Comparison of ENCODE assay signal across 21 mouse cellular contexts in genomic region chr17:65805966-65806365, GRCm38 (mm10). TPM values are rescaled to one million over a fixed set of nuclear protein-coding genes. Genes with fewer than 3 reads are reported as not detected.
A peak's percentile ranks its signal among the peaks of the same experiment; 100 is the strongest.
DNase-seq lines count a peak whose midpoint lies in the region; ATAC-seq and TF ChIP-seq lines count a peak whose summit lies in the region.
"Had no signal": no experiment of that assay in that cellular context is flagged by ENCODE, and none has a peak within 500 bp of the region (broad histone marks: within the 10 kb centered on the region; RNA-seq: fewer than 3 reads in every experiment).

No protein-coding gene starts in this region.

- DNase-seq in forebrain, postnatal 0 days = no peak
- peak; percentile 13 to 16 for DNase-seq in gastrocnemius, adult 8-10 months (ENCODE audit: low spot score in 2 of 2)
- DNase-seq in gastrocnemius, postnatal 4 days (ENCODE audit: low spot score in 2 of 2) = no peak
- DNase-seq in layer of hippocampus, adult 2 months (ENCODE audit: low spot score in 2 of 2) = no peak
- no peak for DNase-seq in layer of hippocampus, adult 8-10 months (ENCODE audit: low spot score in 2 of 2)
- DNase-seq in spleen, postnatal 14 days (ENCODE audit: low spot score in 2 of 2) = no peak
- DNase-seq: adrenal gland, postnatal 25 days; cerebellum, adult 2 months; cerebellum, postnatal 14 days; embryo, embryonic 11 days; kidney, adult 18-20 months had no signal

- no peak overlapping the region for H3K4me3 ChIP-seq in forebrain, embryonic 12.5 days (replicated peaks)
- no peak overlapping the region for H3K4me3 ChIP-seq in forebrain, postnatal 0 days (ENCODE audit: low read depth, low read length)
- no peak overlapping the region for H3K4me3 ChIP-seq in layer of hippocampus, adult 2 months
- H3K4me3 ChIP-seq in olfactory bulb, adult 2 months (ENCODE audit: insufficient read depth, low read depth, low read length) = no peak overlapping the region
- H3K4me3 ChIP-seq: embryonic facial prominence, embryonic 15.5 days; erythroblast, embryonic 14.5 days; forebrain, embryonic 10.5 days; forebrain, embryonic 15.5 days; heart, embryonic 15.5 days; hindbrain, embryonic 10.5 days; intestine, embryonic 15.5 days had no signal

- peaks cover 16% of the 10 kb centered on the region for H3K36me3 ChIP-seq in forebrain, embryonic 12.5 days (replicated peaks)
- peaks cover 2% of the 10 kb centered on the region; the same call in 1 of the 2 replicates for H3K36me3 ChIP-seq in forebrain, postnatal 0 days (ENCODE audit: insufficient read depth)

- H3K4me2 ChIP-seq in forebrain, embryonic 12.5 days = no peak overlapping the region
- H3K4me2 ChIP-seq in forebrain, postnatal 0 days (ENCODE audit: low read depth) = no peak overlapping the region
- H3K4me2 ChIP-seq: embryonic facial prominence, embryonic 15.5 days; forebrain, embryonic 15.5 days; heart, embryonic 15.5 days; hindbrain, embryonic 14.5 days; intestine, embryonic 15.5 days had no signal

- ATAC-seq in forebrain, embryonic 12.5 days (ENCODE audit: low FRiP score) = no peak
- no peak for ATAC-seq in forebrain, postnatal 0 days
- ATAC-seq: forebrain, embryonic 15.5 days; intestine, embryonic 15.5 days had no signal

- 0 out of 2 replicates have a peak overlapping the region, but pooled peaks have one; percentile 5 for H3K27ac ChIP-seq in forebrain, embryonic 12.5 days
- H3K27ac ChIP-seq in forebrain, postnatal 0 days (ENCODE audit: low read depth, low read length) = no peak overlapping the region
- peak overlapping the region; percentile 65; the same call in 1 of the 2 replicates for H3K27ac ChIP-seq in layer of hippocampus, adult 2 months
- 0 out of 2 replicates have a peak overlapping the region, but pooled peaks have one; percentile 2 for H3K27ac ChIP-seq in olfactory bulb, adult 2 months (ENCODE audit: insufficient read depth, low read depth, low read length)
- H3K27ac ChIP-seq: embryonic facial prominence, embryonic 15.5 days; forebrain, embryonic 10.5 days; forebrain, embryonic 15.5 days; heart, embryonic 15.5 days; hindbrain, embryonic 10.5 days; hindbrain, embryonic 14.5 days; intestine, embryonic 15.5 days had no signal

- TF ChIP-seq POLR2A in olfactory bulb, adult 2 months (IDR thresholded peaks at IDR 0.05; ENCODE audit: insufficient read depth, low read depth, low read length) = no peak

- no peaks in the 10 kb centered on the region for H3K9me3 ChIP-seq in forebrain, embryonic 12.5 days
- H3K9me3 ChIP-seq in forebrain, postnatal 0 days (ENCODE audit: low read length) = no peaks in the 10 kb centered on the region
- H3K9me3 ChIP-seq: embryonic facial prominence, embryonic 15.5 days; forebrain, embryonic 10.5 days; forebrain, embryonic 15.5 days; heart, embryonic 15.5 days; hindbrain, embryonic 10.5 days; intestine, embryonic 15.5 days had no signal

- 80% methylated on average over 4 of the region's 4 CpGs for WGBS in forebrain, embryonic 12.5 days
- 80% methylated on average over 4 of the region's 4 CpGs for WGBS in forebrain, postnatal 0 days
- WGBS in olfactory bulb, adult 2 months = 50% methylated on average over 4 of the region's 4 CpGs

- no peaks in the 10 kb centered on the region for H3K4me1 ChIP-seq in forebrain, embryonic 12.5 days
- H3K4me1 ChIP-seq in forebrain, postnatal 0 days (ENCODE audit: insufficient read depth) = no peaks in the 10 kb centered on the region
- peaks cover 10% of the 10 kb centered on the region for H3K4me1 ChIP-seq in olfactory bulb, adult 2 months (ENCODE audit: control insufficient read depth, insufficient read depth, low read length)
- H3K4me1 ChIP-seq: embryonic facial prominence, embryonic 15.5 days; forebrain, embryonic 10.5 days; forebrain, embryonic 15.5 days; hindbrain, embryonic 10.5 days had no signal

- no peaks in the 10 kb centered on the region for H3K27me3 ChIP-seq in forebrain, embryonic 12.5 days
- H3K27me3 ChIP-seq in forebrain, postnatal 0 days (ENCODE audit: insufficient read depth, low read length) = no peaks in the 10 kb centered on the region
- H3K27me3 ChIP-seq: embryonic facial prominence, embryonic 15.5 days; forebrain, embryonic 15.5 days; heart, embryonic 15.5 days; intestine, embryonic 15.5 days had no signal

- no peak overlapping the region for H3K9ac ChIP-seq in forebrain, embryonic 12.5 days
- H3K9ac ChIP-seq in forebrain, postnatal 0 days = no peak overlapping the region
- H3K9ac ChIP-seq: embryonic facial prominence, embryonic 15.5 days; forebrain, embryonic 15.5 days; heart, embryonic 15.5 days; hindbrain, embryonic 14.5 days; intestine, embryonic 15.5 days had no signal

- TF ChIP-seq CTCF in forebrain, postnatal 0 days (IDR thresholded peaks at IDR 0.05; ENCODE audit: low read depth) = no peak
- TF ChIP-seq CTCF in layer of hippocampus, adult 2 months (conservative IDR thresholded peaks at IDR 0.05) = no peak
- no peak for TF ChIP-seq CTCF in olfactory bulb, adult 2 months (IDR thresholded peaks at IDR 0.05; ENCODE audit: insufficient read depth, low read depth, low read length)

RNA-seq across cellular contexts. Expression of gene Ppp4r1, which starts 23.6 kb away (rescaled TPM):
- polyA plus RNA-seq in forebrain, embryonic 12.5 days (2016; fragmentation: Nextera tagmentation; extraction: Ambion mirVana) = 56.9 and 59.3 TPM in 2 replicates
- total RNA-seq in forebrain, postnatal 0 days (2014; rRNA removed) = 51.0 and 59.2 TPM in 2 replicates
- 20.7 and 28.7 TPM in 2 replicates for polyA plus RNA-seq in forebrain, postnatal 0 days (2015; fragmentation: Nextera tagmentation; extraction: Ambion mirVana)
- total RNA-seq in gastrocnemius, adult 8-10 months (2022) = 10 to 100 TPM; 19.7 to 25.4 (median 22.0) TPM
- 10 to 100 TPM; 52.3 to 57.5 TPM for total RNA-seq in gastrocnemius, postnatal 4 days (2021)
- 10 to 100 TPM; 32.3 to 35.1 TPM for total RNA-seq in layer of hippocampus, adult 2 months (2021)
- 10 to 100 TPM; 35.6 to 40.9 (median 37.7) TPM for total RNA-seq in layer of hippocampus, adult 8-10 months (2022)
- polyA plus RNA-seq in olfactory bulb, adult 2 months (2012; ENCODE audit: insufficient read depth, insufficient read length, low replicate concordance, missing spikeins) = not detected in 2 replicates

RNA-seq across cellular contexts. Expression of gene Rab31, which starts 33.4 kb away (rescaled TPM):
- polyA plus RNA-seq in forebrain, embryonic 12.5 days (2016; fragmentation: Nextera tagmentation; extraction: Ambion mirVana) = 75.8 and 79.0 TPM in 2 replicates
- 92.8 and 110 TPM in 2 replicates for total RNA-seq in forebrain, postnatal 0 days (2014; rRNA removed)
- 74.0 and 79.3 TPM in 2 replicates for polyA plus RNA-seq in forebrain, postnatal 0 days (2015; fragmentation: Nextera tagmentation; extraction: Ambion mirVana)
- total RNA-seq in gastrocnemius, adult 8-10 months (2022) = 1 to 10 TPM; 2.6 to 5.5 (median 3.6) TPM
- 10 to 100 TPM; 38.2 to 40.8 TPM for total RNA-seq in gastrocnemius, postnatal 4 days (2021)
- 10 to 100 TPM; 46.9 TPM for total RNA-seq in layer of hippocampus, adult 2 months (2021)
- total RNA-seq in layer of hippocampus, adult 8-10 months (2022) = 10 to 100 TPM; 47.3 to 61.1 (median 52.1) TPM
- not detected in 2 replicates for polyA plus RNA-seq in olfactory bulb, adult 2 months (2012; ENCODE audit: insufficient read depth, insufficient read length, low replicate concordance, missing spikeins)
- polyA plus RNA-seq: erythroblast, embryonic 14.5 days had no signal

Comparison
In these comparisons a context has a peak if more than half of its experiments do, and no peak if none do; other contexts are left out.
1. DNase-seq: peak in gastrocnemius, adult 8-10 months (2 of 2); none in forebrain, postnatal 0 days (single experiment), gastrocnemius, postnatal 4 days (0 of 2), layer of hippocampus, adult 2 months (0 of 2), layer of hippocampus, adult 8-10 months (0 of 2) and spleen, postnatal 14 days (0 of 2).
2. RNA of gene Rab31, which starts 33.4 kb away (total RNA-seq): 92.8 to 110 TPM in forebrain, postnatal 0 days, 47.3 to 61.1 TPM in layer of hippocampus, adult 8-10 months, 46.9 TPM in layer of hippocampus, adult 2 months and 38.2 to 40.8 TPM in gastrocnemius, postnatal 4 days; 2.6 to 5.5 TPM in gastrocnemius, adult 8-10 months; every median in the first group is over 4 times any median in the second.